Mouse (Mus musculus) frontal cortex, postnatal 36 days (tissue): Measurements from ENCODE around the gene Epha1.
A peak's percentile ranks its signal among the peaks of the same experiment; 100 is the strongest.

Source experiments
- DNase-seq, 2 experiments: peaks; one replicate each; pipeline ENCODE4 v3.0.0; 2022; ENCODE audit warnings: low spot score in 2 of 2

Gene Epha1

GRCm38 (mm10) chr6:42324482-42325267, 48.4 kb downstream of the Epha1 start, which contains the start of gene Fam131b:
Gene Fam131b (minus strand): TSS chr6:42324643.
- peak; percentile 67 to 76 for DNase-seq

- DNase-seq: peak in 1 of 2 experiments; percentile 50
Measured at GRCm38 (mm10) chr6:42324067-42324481, 49.0 kb downstream of the Epha1 start.

GRCm38 (mm10) chr6:42323371-42324066, 49.5 kb downstream of the Epha1 start:
- DNase-seq: no peak

GRCm38 (mm10) chr6:42318293-42318692, 54.8 kb downstream of the Epha1 start:
- no peak for DNase-seq

GRCm38 (mm10) chr6:42310427-42311053, 62.5 kb downstream of the Epha1 start:
- DNase-seq: no peak

- DNase-seq: no peak
Measured at GRCm38 (mm10) chr6:42309816-42310378, 63.2 kb downstream of the Epha1 start.
